Mouse (Mus musculus) liver, adult 2 months (tissue): ENCODE data around the gene Dzip1. TPM values are rescaled to one million over a fixed set of nuclear protein-coding genes. Genes with fewer than 3 reads are reported as not detected.

Source experiments
- DNase-seq: peaks from one replicate; pipeline ENCODE4 v3.0.0-alpha.2; 2011; ENCODE audit warnings: low read depth, low spot score; ENCODE audit errors: extremely low read depth
- H3K27ac ChIP-seq: fragments of 200-500 bp; replicated peaks from 2 replicates; pipeline ENCODE4 v1.5.1; 2012; ENCODE audit warnings: low read depth, mild to moderate bottlenecking, control low read depth, inconsistent platforms, low read length; ENCODE audit not compliant: insufficient read depth
- H3K27me3 ChIP-seq: fragments of 200-500 bp; 2 replicates; pipeline ENCODE4 v1.6.1; 2012; ENCODE audit warnings: mild to moderate bottlenecking, moderate library complexity, low read length, inconsistent platforms; ENCODE audit not compliant: control insufficient read depth, insufficient read depth
- H3K36me3 ChIP-seq: fragments of 200-500 bp; 2 replicates; pipeline ENCODE4 v1.6.1; 2012; ENCODE audit warnings: low read length, inconsistent platforms; ENCODE audit not compliant: control insufficient read depth, insufficient read depth
- H3K4me1 ChIP-seq: fragments of 200-500 bp; 2 replicates; pipeline ENCODE4 v1.6.1; 2011; ENCODE audit warnings: low read length; ENCODE audit not compliant: control insufficient read depth, insufficient read depth
- H3K4me3 ChIP-seq: fragments of 200-500 bp; 2 replicates; pipeline ENCODE4 v1.5.1; 2011; ENCODE audit warnings: low read depth, mild to moderate bottlenecking, control low read depth, low read length, moderate library complexity; ENCODE audit not compliant: insufficient read depth
- H3K79me2 ChIP-seq: fragments of 200-500 bp; 2 replicates; pipeline ENCODE4 v1.6.1; 2012; ENCODE audit warnings: inconsistent platforms, mild to moderate bottlenecking, low read length, moderate library complexity; ENCODE audit not compliant: control insufficient read depth, insufficient read depth
- H3K9ac ChIP-seq: fragments of 200-500 bp; 2 replicates; pipeline ENCODE4 v1.6.1; 2012; ENCODE audit warnings: low read depth, mild to moderate bottlenecking, control low read depth, inconsistent platforms, low read length
- CTCF ChIP-seq: fragments of 200-500 bp; IDR thresholded peaks from 2 replicates; pipeline ENCODE4 v1.5.1; 2011; ENCODE audit warnings: low read depth, low read length, control low read depth
- POLR2A ChIP-seq: fragments of 200-500 bp; IDR thresholded peaks from 2 replicates; pipeline ENCODE4 v1.6.1; 2011; ENCODE audit warnings: low read length, control low read depth; ENCODE audit not compliant: insufficient read depth; ENCODE audit errors: extremely low read depth
- WGBS: fragments of 180-500 bp; shearing (Covaris S2); methylation state at CpG from one replicate; pipeline ENCODE4 v1.1.7; 2018; 5-methylcytosine and 5-hydroxymethylcytosine counted together
- polyA plus RNA-seq: library from polyadenylated mRNA; depleted of rRNA; stranded (reverse); fragments of >200 nt; gene quantifications from 2 replicates; pipeline ENCODE4 v1.2.3, GENCODE M21; 2012
- total RNA-seq: library from RNA; depleted of rRNA; stranded (reverse); fragments of >200 nt; gene quantifications from 2 replicates; pipeline ENCODE4 v1.2.3, GENCODE M21; 2014

The Dzip1 gene
- total and polyA plus RNA-seq, 2 experiments, result 0.23 to 0.55 TPM

GRCm38 (mm10) chr14:118895228-118895627, 30.0 kb downstream of the Dzip1 start:
- no peaks in the 10 kb centered on the region for H3K27me3 ChIP-seq
- H3K27ac ChIP-seq, result no peak overlapping the region
- H3K36me3 ChIP-seq, result no peaks in the 10 kb centered on the region
- TF ChIP-seq POLR2A, result no peak
- no peak for TF ChIP-seq CTCF
- no peaks in the 10 kb centered on the region for H3K79me2 ChIP-seq
- WGBS, result 88% methylated on average over 7 of the region's 7 CpGs
- H3K4me3 ChIP-seq, result no peak overlapping the region
- H3K9ac ChIP-seq, result no peak overlapping the region
- DNase-seq, result no peak
- no peaks in the 10 kb centered on the region for H3K4me1 ChIP-seq

- Histone ChIP-seq H3K27ac (no peak overlapping the region), H3K4me1 (no peaks in the 10 kb centered on the region), H3K79me2 (no peaks in the 10 kb centered on the region), H3K36me3 (no peaks in the 10 kb centered on the region), H3K9ac (no peak overlapping the region), H3K4me3 (no peak overlapping the region), H3K27me3 (no peaks in the 10 kb centered on the region)
- TF ChIP-seq CTCF, result no peak
- TF ChIP-seq POLR2A, result no peak
- DNase-seq, result no peak
- 89% methylated on average over 4 of the region's 4 CpGs for WGBS
Observed at GRCm38 (mm10) chr14:118890101-118890500, 35.2 kb downstream of the Dzip1 start.

- Histone ChIP-seq H3K9ac (no peak overlapping the region), H3K36me3 (no peaks in the 10 kb centered on the region), H3K79me2 (no peaks in the 10 kb centered on the region), H3K27ac (no peak overlapping the region), H3K27me3 (no peaks in the 10 kb centered on the region), H3K4me1 (no peaks in the 10 kb centered on the region), H3K4me3 (no peak overlapping the region)
- TF ChIP-seq POLR2A (no peak), CTCF (no peak)
- no peak for DNase-seq
- 82% methylated on average over 7 of the region's 7 CpGs for WGBS
Observed at GRCm38 (mm10) chr14:118884250-118884556, 41.1 kb downstream of the Dzip1 start.

- no peaks in the 10 kb centered on the region for H3K79me2 ChIP-seq
- H3K27me3 ChIP-seq, result no peaks in the 10 kb centered on the region
- H3K27ac ChIP-seq, result no peak overlapping the region
- TF ChIP-seq CTCF (no peak), POLR2A (no peak)
- H3K36me3 ChIP-seq, result no peaks in the 10 kb centered on the region
- WGBS, result 81% methylated on average over 18 of the region's 18 CpGs
- H3K4me1 ChIP-seq, result no peaks in the 10 kb centered on the region
- no peak overlapping the region for H3K4me3 ChIP-seq
- no peak overlapping the region for H3K9ac ChIP-seq
- DNase-seq, result no peak
Observed at GRCm38 (mm10) chr14:118883344-118884249, 41.7 kb downstream of the Dzip1 start.

- Histone ChIP-seq H3K27me3 (no peaks in the 10 kb centered on the region), H3K4me3 (no peak overlapping the region), H3K4me1 (no peaks in the 10 kb centered on the region), H3K36me3 (no peaks in the 10 kb centered on the region), H3K27ac (no peak overlapping the region), H3K79me2 (no peaks in the 10 kb centered on the region), H3K9ac (no peak overlapping the region)
- WGBS, result 91% methylated on average over 10 of the region's 10 CpGs
- TF ChIP-seq POLR2A (no peak), CTCF (no peak)
- no peak for DNase-seq
Observed at GRCm38 (mm10) chr14:118880696-118881095, 44.6 kb downstream of the Dzip1 start.

GRCm38 (mm10) chr14:118878346-118878910, 46.8 kb downstream of the Dzip1 start:
- Histone ChIP-seq H3K4me1 (no peaks in the 10 kb centered on the region), H3K79me2 (no peaks in the 10 kb centered on the region), H3K9ac (no peak overlapping the region), H3K27me3 (no peaks in the 10 kb centered on the region), H3K4me3 (no peak overlapping the region), H3K27ac (no peak overlapping the region), H3K36me3 (no peaks in the 10 kb centered on the region)
- 83% methylated on average over 11 of the region's 11 CpGs for WGBS
- TF ChIP-seq CTCF (no peak), POLR2A (no peak)
- no peak for DNase-seq
